Mouse (Mus musculus) CH12.LX (cell line): ENCODE measurements around the gene Gdpd5.

ENCODE experiments used
- CTCF ChIP-seq, 2 experiments: IDR thresholded peaks in 1 of 2; conservative IDR thresholded peaks in 1 of 2; 2 replicates each; pipeline ENCODE4 v1.5.1; 2011 to 2012; ENCODE audit warnings: low read depth in 2 of 2, low read length in 2 of 2, improper control_type of control experiment in 1 of 2, inconsistent platforms in 1 of 2, mild to moderate bottlenecking in 1 of 2, moderate library complexity in 1 of 2
- PAX5 ChIP-seq: IDR thresholded peaks from 2 replicates; pipeline ENCODE4 v1.6.1; 2012; ENCODE audit warnings: low read length, inconsistent platforms, mixed read lengths

GRCm38 (mm10) chr7:99500655-99501054 lies 119.4 kb downstream of the Gdpd5 start:
- TF ChIP-seq PAX5, result no peak
- TF ChIP-seq CTCF (conservative IDR thresholded peaks at IDR 0.05 in 1 of 2, IDR thresholded peaks at IDR 0.05 in 1 of 2; ENCODE audit: low read depth in 2 of 2, low read length in 2 of 2), result no peak
